Mouse (Mus musculus): Measurements from ENCODE around the gene Slc38a4. TPM values are rescaled to one million over a fixed set of nuclear protein-coding genes. Genes with fewer than 3 reads are reported as not detected.

The Slc38a4 gene
- polyA plus RNA-seq, 1 experiment from 2014 or later: 96.5 TPM

- Histone ChIP-seq H3K4me2 (ENCODE audit: low read depth, low read length) (no peak overlapping the region), H3K27ac (ENCODE audit: low read length) (no peak overlapping the region), H3K36me3 (ENCODE audit: control insufficient read depth, insufficient read depth) (no peaks in the 10 kb centered on the region), H3K4me3 (ENCODE audit: low read length) (no peak overlapping the region), H3K4me1 (ENCODE audit: control insufficient read depth, insufficient read depth, low read length) (peaks cover 12% of the 10 kb centered on the region), H3K9ac (ENCODE audit: low read length) (no peak overlapping the region), H3K9me3 (replicated peaks; ENCODE audit: control insufficient read depth, low read length) (no peaks in the 10 kb centered on the region), H3K27me3 (ENCODE audit: control insufficient read depth, insufficient read depth, low read length) (no peaks in the 10 kb centered on the region)
- ATAC-seq (replicated peaks; ENCODE audit: extremely low read depth, insufficient read depth, low FRiP score): no peak
- WGBS: 86% methylated on average over 6 of the region's 6 CpGs
These were observed 21.9 kb upstream of the Slc38a4 start for GRCm38 (mm10) chr15:97077665-97078064.

- no peaks in the 10 kb centered on the region for H3K9me3 ChIP-seq (replicated peaks; ENCODE audit: control insufficient read depth, low read length)
- peaks cover 12% of the 10 kb centered on the region for H3K4me1 ChIP-seq (ENCODE audit: control insufficient read depth, insufficient read depth, low read length)
- H3K36me3 ChIP-seq (ENCODE audit: control insufficient read depth, insufficient read depth): no peaks in the 10 kb centered on the region
- no peaks in the 10 kb centered on the region for H3K27me3 ChIP-seq (ENCODE audit: control insufficient read depth, insufficient read depth, low read length)
- 71% methylated on average over 3 of the region's 3 CpGs for WGBS
- no peak overlapping the region for H3K4me2 ChIP-seq (ENCODE audit: low read depth, low read length)
- H3K4me3 ChIP-seq (ENCODE audit: low read length): no peak overlapping the region
- H3K27ac ChIP-seq (ENCODE audit: low read length): no peak overlapping the region
- no peak for ATAC-seq (replicated peaks; ENCODE audit: extremely low read depth, insufficient read depth, low FRiP score)
- no peak overlapping the region for H3K9ac ChIP-seq (ENCODE audit: low read length)
These were observed 20.3 kb upstream of the Slc38a4 start for GRCm38 (mm10) chr15:97076092-97076491.

- Histone ChIP-seq H3K27ac (ENCODE audit: low read length) (no peak overlapping the region), H3K4me2 (ENCODE audit: low read depth, low read length) (no peak overlapping the region), H3K9me3 (replicated peaks; ENCODE audit: control insufficient read depth, low read length) (no peaks in the 10 kb centered on the region), H3K27me3 (ENCODE audit: control insufficient read depth, insufficient read depth, low read length) (no peaks in the 10 kb centered on the region), H3K4me1 (ENCODE audit: control insufficient read depth, insufficient read depth, low read length) (peaks cover 12% of the 10 kb centered on the region), H3K36me3 (ENCODE audit: control insufficient read depth, insufficient read depth) (no peaks in the 10 kb centered on the region), H3K4me3 (ENCODE audit: low read length) (no peak overlapping the region), H3K9ac (ENCODE audit: low read length) (peak overlapping the region; percentile 31; the same call in 1 of the 2 replicates)
- 46% methylated on average over 4 of the region's 4 CpGs for WGBS
- ATAC-seq (replicated peaks; ENCODE audit: extremely low read depth, insufficient read depth, low FRiP score): no peak
These were observed 19.5 kb upstream of the Slc38a4 start for GRCm38 (mm10) chr15:97075240-97075639.

GRCm38 (mm10) chr15:97072859-97073826, 17.4 kb upstream of the Slc38a4 start:
- ATAC-seq (replicated peaks; ENCODE audit: extremely low read depth, insufficient read depth, low FRiP score): no peak
- no peak overlapping the region for H3K9ac ChIP-seq (ENCODE audit: low read length)
- no peaks in the 10 kb centered on the region for H3K27me3 ChIP-seq (ENCODE audit: control insufficient read depth, insufficient read depth, low read length)
- no peak overlapping the region for H3K27ac ChIP-seq (ENCODE audit: low read length)
- no peaks in the 10 kb centered on the region for H3K9me3 ChIP-seq (replicated peaks; ENCODE audit: control insufficient read depth, low read length)
- no peak overlapping the region for H3K4me3 ChIP-seq (ENCODE audit: low read length)
- 56% methylated on average over 13 of the region's 13 CpGs for WGBS
- H3K36me3 ChIP-seq (ENCODE audit: control insufficient read depth, insufficient read depth): no peaks in the 10 kb centered on the region
- H3K4me2 ChIP-seq (ENCODE audit: low read depth, low read length): no peak overlapping the region
- peaks cover 12% of the 10 kb centered on the region for H3K4me1 ChIP-seq (ENCODE audit: control insufficient read depth, insufficient read depth, low read length)

- Histone ChIP-seq H3K4me1 (ENCODE audit: control insufficient read depth, insufficient read depth, low read length) (peaks cover 13% of the 10 kb centered on the region), H3K27ac (ENCODE audit: low read length) (peak overlapping the region; percentile 66), H3K9ac (ENCODE audit: low read length) (peak overlapping the region; percentile 25), H3K4me3 (ENCODE audit: low read length) (no peak overlapping the region), H3K4me2 (ENCODE audit: low read depth, low read length) (peak overlapping the region; percentile 3; the same call in 1 of the 2 replicates), H3K36me3 (ENCODE audit: control insufficient read depth, insufficient read depth) (no peaks in the 10 kb centered on the region), H3K27me3 (ENCODE audit: control insufficient read depth, insufficient read depth, low read length) (no peaks in the 10 kb centered on the region), H3K9me3 (replicated peaks; ENCODE audit: control insufficient read depth, low read length) (no peaks in the 10 kb centered on the region)
- peak; percentile 52 for ATAC-seq (replicated peaks; ENCODE audit: extremely low read depth, insufficient read depth, low FRiP score)
- 20% methylated on average over 8 of the region's 8 CpGs for WGBS
These were observed 11.8 kb upstream of the Slc38a4 start for GRCm38 (mm10) chr15:97067340-97068136.

- no peak for ATAC-seq (replicated peaks; ENCODE audit: extremely low read depth, insufficient read depth, low FRiP score)
- 46% methylated on average over 5 of the region's 5 CpGs for WGBS
- no peak overlapping the region for H3K27ac ChIP-seq (ENCODE audit: low read length)
- H3K4me1 ChIP-seq (ENCODE audit: control insufficient read depth, insufficient read depth, low read length): peaks cover 13% of the 10 kb centered on the region
- no peak overlapping the region for H3K4me2 ChIP-seq (ENCODE audit: low read depth, low read length)
- no peaks in the 10 kb centered on the region for H3K9me3 ChIP-seq (replicated peaks; ENCODE audit: control insufficient read depth, low read length)
- no peak overlapping the region for H3K9ac ChIP-seq (ENCODE audit: low read length)
- H3K27me3 ChIP-seq (ENCODE audit: control insufficient read depth, insufficient read depth, low read length): no peaks in the 10 kb centered on the region
- H3K4me3 ChIP-seq (ENCODE audit: low read length): no peak overlapping the region
- H3K36me3 ChIP-seq (ENCODE audit: control insufficient read depth, insufficient read depth): no peaks in the 10 kb centered on the region
These were observed 11.2 kb upstream of the Slc38a4 start for GRCm38 (mm10) chr15:97066937-97067336.

- Histone ChIP-seq H3K36me3 (ENCODE audit: control insufficient read depth, insufficient read depth) (no peaks in the 10 kb centered on the region), H3K4me2 (ENCODE audit: low read depth, low read length) (no peak overlapping the region), H3K9me3 (replicated peaks; ENCODE audit: control insufficient read depth, low read length) (no peaks in the 10 kb centered on the region), H3K27me3 (ENCODE audit: control insufficient read depth, insufficient read depth, low read length) (no peaks in the 10 kb centered on the region), H3K27ac (ENCODE audit: low read length) (no peak overlapping the region), H3K4me1 (ENCODE audit: control insufficient read depth, insufficient read depth, low read length) (peaks cover 13% of the 10 kb centered on the region), H3K4me3 (ENCODE audit: low read length) (no peak overlapping the region), H3K9ac (ENCODE audit: low read length) (no peak overlapping the region)
- ATAC-seq (replicated peaks; ENCODE audit: extremely low read depth, insufficient read depth, low FRiP score): no peak
- WGBS: 89% methylated on average over 5 of the region's 5 CpGs
These were observed 7.5 kb upstream of the Slc38a4 start for GRCm38 (mm10) chr15:97063211-97063610.

- H3K9me3 ChIP-seq (replicated peaks; ENCODE audit: control insufficient read depth, low read length): no peaks in the 10 kb centered on the region; the same call in 1 of the 2 replicates
- WGBS: 82% methylated on average over 8 of the region's 8 CpGs
- no peaks in the 10 kb centered on the region for H3K36me3 ChIP-seq (ENCODE audit: control insufficient read depth, insufficient read depth)
- no peak overlapping the region for H3K4me3 ChIP-seq (ENCODE audit: low read length)
- no peak for ATAC-seq (replicated peaks; ENCODE audit: extremely low read depth, insufficient read depth, low FRiP score)
- H3K27me3 ChIP-seq (ENCODE audit: control insufficient read depth, insufficient read depth, low read length): no peaks in the 10 kb centered on the region
- no peak overlapping the region for H3K9ac ChIP-seq (ENCODE audit: low read length)
- H3K4me1 ChIP-seq (ENCODE audit: control insufficient read depth, insufficient read depth, low read length): no peaks in the 10 kb centered on the region
- no peak overlapping the region for H3K4me2 ChIP-seq (ENCODE audit: low read depth, low read length)
- H3K27ac ChIP-seq (ENCODE audit: low read length): no peak overlapping the region
These were observed 5.2 kb upstream of the Slc38a4 start for GRCm38 (mm10) chr15:97060973-97061372.

- Histone ChIP-seq H3K4me2 (ENCODE audit: low read depth, low read length) (no peak overlapping the region), H3K4me3 (ENCODE audit: low read length) (no peak overlapping the region), H3K4me1 (ENCODE audit: control insufficient read depth, insufficient read depth, low read length) (no peaks in the 10 kb centered on the region), H3K27ac (ENCODE audit: low read length) (no peak overlapping the region), H3K27me3 (ENCODE audit: control insufficient read depth, insufficient read depth, low read length) (no peaks in the 10 kb centered on the region), H3K36me3 (ENCODE audit: control insufficient read depth, insufficient read depth) (no peaks in the 10 kb centered on the region), H3K9ac (ENCODE audit: low read length) (no peak overlapping the region), H3K9me3 (replicated peaks; ENCODE audit: control insufficient read depth, low read length) (peaks cover 3% of the 10 kb centered on the region)
- 88% methylated on average over 6 of the region's 6 CpGs for WGBS
- no peak for ATAC-seq (replicated peaks; ENCODE audit: extremely low read depth, insufficient read depth, low FRiP score)
These were observed 4.8 kb upstream of the Slc38a4 start for GRCm38 (mm10) chr15:97060571-97060970.
